Mouse (Mus musculus) cerebellum, adult 2 months (tissue): ENCODE data around the gene Gm11541.

Experiments used
- CTCF ChIP-seq: fragments of 200-500 bp; IDR thresholded peaks from 2 replicates; pipeline ENCODE4 v1.5.1; 2011; ENCODE audit warnings: low read depth, mild to moderate bottlenecking, control low read depth, low read length, moderate library complexity, borderline replicate concordance; ENCODE audit not compliant: insufficient read depth
- POLR2A ChIP-seq: fragments of 200-500 bp; IDR thresholded peaks from 2 replicates; pipeline ENCODE4 v1.6.1; 2011; ENCODE audit warnings: low read length, control low read depth, borderline replicate concordance; ENCODE audit not compliant: insufficient read depth

GRCm38 (mm10) chr11:94674984-94675383, 29.3 kb downstream of the Gm11541 start:
- no peak for TF ChIP-seq CTCF
- no peak for TF ChIP-seq POLR2A
